Mouse (Mus musculus) layer of hippocampus, adult 2 months (tissue): ENCODE measurements at regions not wholly inside any gene's neighbourhood (a gene's known extent, or its start where the extent isn't known, plus 50 kb on each side); places are given as distances from the start of the nearest gene placed in this dataset.

ENCODE experiments used
- DNase-seq, 2 experiments: peaks; one replicate each; pipeline ENCODE4 v3.0.0; 2022; ENCODE audit warnings: low spot score in 2 of 2
- H3K27ac ChIP-seq: fragments of 200-600 bp; 2 replicates; pipeline ENCODE4 v1.8.1; 2022
- H3K4me3 ChIP-seq: fragments of 200-600 bp; 2 replicates; pipeline ENCODE4 v1.8.1; 2022; ENCODE audit warnings: mild to moderate bottlenecking
- CTCF ChIP-seq: fragments of 200-600 bp; conservative IDR thresholded peaks from 2 replicates; pipeline ENCODE4 v1.8.1; 2022; ENCODE audit warnings: antibody characterized with exemption, mild to moderate bottlenecking, moderate library complexity

DNA sequence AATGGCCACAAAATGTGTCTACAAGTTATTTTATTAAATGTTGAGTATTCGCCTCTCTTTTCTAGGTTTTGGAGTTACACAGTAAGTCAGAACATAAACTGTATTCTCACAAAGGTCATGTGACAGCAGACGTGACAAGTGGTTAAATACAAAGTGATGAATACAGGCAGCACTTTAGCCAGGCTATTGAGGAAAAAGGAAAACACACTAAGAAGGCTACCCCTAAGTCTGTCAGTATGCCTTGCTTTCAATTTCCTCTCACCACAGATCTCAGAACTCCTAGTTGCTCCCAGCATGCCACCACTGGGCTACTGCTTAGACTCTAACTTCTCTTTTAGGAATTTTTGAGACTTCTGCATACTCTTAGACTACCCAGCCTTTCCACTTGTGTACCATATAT is 297.9 kb upstream of the Pex5l start:
- no peak for TF ChIP-seq CTCF
- Histone ChIP-seq H3K4me3 (no peak overlapping the region), H3K27ac (peak overlapping the region; percentile 8; the same call in 1 of the 2 replicates)
- DNase-seq, result no peak

DNA sequence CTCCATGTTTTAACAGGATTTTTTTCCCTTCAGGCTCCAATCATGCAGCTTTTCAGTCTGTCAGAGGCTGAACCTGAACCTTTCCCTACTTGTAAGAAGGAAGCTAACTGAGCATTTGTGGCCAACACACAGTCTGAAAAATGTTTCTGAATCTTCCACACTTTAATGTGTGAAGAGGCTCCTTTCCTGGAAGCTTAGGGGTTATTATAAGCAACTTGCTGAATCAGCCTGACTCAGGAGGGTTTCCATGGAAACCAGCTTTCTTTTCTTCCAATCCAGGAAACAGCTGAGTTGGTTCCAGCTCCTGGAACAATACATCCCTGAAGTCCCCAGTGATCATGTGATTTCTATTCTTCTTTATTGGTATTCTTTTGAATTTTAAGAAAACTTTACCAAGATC is 297.5 kb upstream of the Pex5l start:
- DNase-seq, result peak; percentile 25 to 60
- Histone ChIP-seq H3K27ac (peak overlapping the region; percentile 14; the same call in 1 of the 2 replicates), H3K4me3 (no peak overlapping the region)
- TF ChIP-seq CTCF, result no peak

- TF ChIP-seq CTCF, result no peak
- Histone ChIP-seq H3K27ac (no peak overlapping the region), H3K4me3 (no peak overlapping the region)
- no peak for DNase-seq
These were observed 273.9 kb upstream of the Pex5l start for GRCm38 (mm10) chr3:33416922-33417321.

DNA sequence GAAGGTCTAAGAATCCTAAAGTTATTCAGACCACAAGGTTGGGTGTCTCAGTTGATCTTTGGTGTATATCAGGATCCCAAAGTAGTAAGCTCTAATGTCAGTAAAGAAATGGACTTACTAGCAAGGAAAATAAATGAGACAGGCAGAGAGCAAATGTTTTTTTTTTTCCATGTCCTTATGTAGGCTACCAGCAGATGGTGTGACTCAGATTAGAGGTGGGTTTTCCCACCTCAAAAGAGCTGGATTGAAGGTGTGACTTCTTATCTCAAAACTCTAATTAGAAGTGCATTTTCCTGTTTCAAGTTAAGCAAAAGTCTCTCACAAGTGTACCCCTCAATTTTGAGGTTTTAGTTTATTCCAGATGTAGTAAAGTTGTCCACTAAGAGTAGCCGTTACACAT is 273.3 kb upstream of the Pex5l start:
- no peak for TF ChIP-seq CTCF
- no peak overlapping the region for H3K27ac ChIP-seq
- H3K4me3 ChIP-seq, result no peak overlapping the region
- DNase-seq, result no peak

GRCm38 (mm10) chr3:33401904-33402303 is 258.9 kb upstream of the Pex5l start:
- H3K4me3 ChIP-seq, result no peak overlapping the region
- no peak for TF ChIP-seq CTCF
- no peak for DNase-seq
- H3K27ac ChIP-seq, result peak overlapping the region; percentile 69

- Histone ChIP-seq H3K4me3 (no peak overlapping the region), H3K27ac (peak overlapping the region; percentile 69)
- peak; percentile 28 to 67 for DNase-seq
- no peak for TF ChIP-seq CTCF
These were observed 256.3 kb upstream of the Pex5l start for GRCm38 (mm10) chr3:33399321-33399720.

- H3K4me3 ChIP-seq, result no peak overlapping the region
- peak overlapping the region; percentile 69 for H3K27ac ChIP-seq
- TF ChIP-seq CTCF, result no peak
- DNase-seq, result no peak
These were observed 255.3 kb upstream of the Pex5l start for GRCm38 (mm10) chr3:33398326-33398725.

GRCm38 (mm10) chr3:33397217-33397616 is 254.2 kb upstream of the Pex5l start:
- TF ChIP-seq CTCF, result no peak
- no peak overlapping the region for H3K4me3 ChIP-seq
- peak overlapping the region; percentile 69 for H3K27ac ChIP-seq
- DNase-seq, result peak; percentile 17 to 39

GRCm38 (mm10) chr3:33392541-33392822 is 249.4 kb upstream of the Pex5l start:
- no peak for DNase-seq
- H3K27ac ChIP-seq, result no peak overlapping the region
- TF ChIP-seq CTCF, result no peak
- no peak overlapping the region for H3K4me3 ChIP-seq

DNA sequence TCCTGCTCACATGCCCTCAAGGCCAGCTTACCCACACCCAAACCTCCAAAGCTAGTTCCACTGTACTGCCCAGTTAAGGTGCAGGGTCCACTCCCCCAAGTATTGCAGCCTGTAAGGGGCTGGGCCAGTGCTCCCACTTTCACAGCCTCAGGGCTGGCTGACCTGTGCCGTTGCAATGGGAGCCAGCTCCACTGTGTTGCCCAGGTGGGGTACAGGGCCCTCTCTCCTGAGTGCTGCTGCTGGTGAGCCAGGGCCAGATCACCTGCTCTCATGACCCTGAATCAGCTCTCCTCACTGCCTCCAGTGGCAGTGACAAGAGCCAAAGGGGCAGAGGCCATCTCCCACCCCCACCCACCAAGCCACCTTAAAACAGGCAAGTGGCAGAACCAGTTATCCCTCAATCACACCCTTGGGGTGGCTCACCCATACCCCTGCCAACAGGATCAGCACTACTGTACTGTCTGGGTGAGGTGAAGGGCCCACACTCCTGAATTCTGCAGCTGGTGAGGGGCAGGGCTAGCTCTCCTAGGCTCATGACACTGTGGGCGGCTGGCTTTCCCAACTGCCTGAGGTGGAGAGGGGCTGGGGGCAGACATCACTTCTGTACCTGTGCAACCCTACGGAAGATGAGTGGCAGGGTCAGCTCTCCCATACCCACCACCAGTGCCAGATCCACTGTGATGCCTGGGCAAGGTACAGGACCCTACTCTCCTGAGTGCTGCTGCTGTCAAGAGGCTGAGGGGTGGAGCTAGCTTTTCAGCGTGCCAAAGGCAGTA is 248.9 kb upstream of the Pex5l start:
- DNase-seq, result no peak
- no peak overlapping the region for H3K4me3 ChIP-seq
- no peak overlapping the region; the same call in 1 of the 2 replicates for H3K27ac ChIP-seq
- no peak for TF ChIP-seq CTCF

- Histone ChIP-seq H3K4me3 (no peak overlapping the region), H3K27ac (peak overlapping the region; percentile 71; the same call in 1 of the 2 replicates)
- no peak for TF ChIP-seq CTCF
- no peak for DNase-seq
These were observed 245.1 kb upstream of the Pex5l start for GRCm38 (mm10) chr3:33388171-33388570.

DNA sequence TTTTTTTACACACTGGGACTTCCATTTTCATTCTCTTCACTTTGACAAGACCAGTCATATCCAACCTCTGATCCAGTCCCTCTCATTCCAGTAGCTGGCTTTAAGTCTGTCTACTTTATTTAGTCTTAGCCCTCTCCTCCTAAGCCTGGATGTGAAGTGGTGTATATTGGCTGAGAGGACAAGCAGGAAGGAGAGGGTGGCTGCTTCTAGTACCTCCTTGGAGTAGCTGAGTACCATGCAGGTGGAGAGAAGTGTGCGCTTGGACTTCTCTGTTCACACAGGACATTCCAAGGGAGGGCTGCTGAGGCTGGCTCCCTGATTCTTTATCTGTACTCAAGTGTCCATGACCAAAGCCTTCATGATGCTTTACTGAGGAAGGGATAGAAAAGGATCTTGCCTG is 240.6 kb upstream of the Pex5l start:
- no peak for TF ChIP-seq CTCF
- no peak for DNase-seq
- H3K27ac ChIP-seq, result no peak overlapping the region
- H3K4me3 ChIP-seq, result no peak overlapping the region

DNA sequence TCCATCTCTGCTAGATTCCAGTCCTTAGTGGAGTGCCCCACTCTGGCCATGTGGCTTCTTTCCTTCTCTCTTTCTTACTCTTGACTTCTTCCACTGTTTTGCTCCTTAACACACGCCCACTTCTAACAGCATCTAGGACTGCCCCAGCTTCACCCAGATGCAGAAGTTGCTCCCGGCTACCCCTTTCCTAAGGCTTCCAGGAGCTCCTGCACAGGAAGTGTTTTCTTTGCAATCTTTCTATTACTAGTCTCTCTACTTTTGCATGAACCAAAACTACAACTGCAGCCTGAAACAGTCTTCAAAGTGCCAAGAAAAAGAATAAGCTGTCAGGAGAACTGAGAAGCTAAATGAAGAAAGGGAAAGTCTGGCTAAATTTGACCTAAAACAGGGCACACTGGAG is 236.6 kb upstream of the Pex5l start:
- Histone ChIP-seq H3K4me3 (no peak overlapping the region), H3K27ac (no peak overlapping the region)
- TF ChIP-seq CTCF, result no peak
- no peak for DNase-seq

DNA sequence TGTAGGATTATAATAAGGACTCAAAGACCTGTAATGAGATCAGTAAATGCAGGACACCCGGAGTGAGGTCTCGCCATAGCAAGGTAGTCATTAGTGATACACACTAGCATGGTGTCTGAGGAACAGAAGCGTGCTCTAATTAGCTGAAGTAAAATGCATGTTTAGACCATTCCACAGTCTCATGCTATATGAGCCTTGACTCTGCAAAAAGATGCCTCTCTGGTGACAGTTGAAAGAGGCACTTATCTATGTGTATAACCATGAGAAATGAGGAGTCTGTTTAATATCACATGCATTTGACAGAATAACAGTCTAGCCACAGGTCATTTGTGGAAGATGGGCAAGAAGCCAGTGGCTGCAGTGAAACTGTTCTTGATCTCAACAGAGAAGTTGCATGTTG is 232.1 kb upstream of the Pex5l start:
- no peak for TF ChIP-seq CTCF
- DNase-seq, result no peak
- Histone ChIP-seq H3K4me3 (no peak overlapping the region), H3K27ac (no peak overlapping the region)
